Mouse (Mus musculus): ENCODE data around the gene Yap1. TPM values are rescaled to one million over a fixed set of nuclear protein-coding genes. Genes with fewer than 3 reads are reported as not detected.
"Not testable (repeated sequence)": the region's sequence is repeated elsewhere in the genome, so short reads cannot be mapped to it uniquely, and the experiment has no call there.

Gene Yap1
- polyA plus RNA-seq, 3 experiments from 2014 or later: not detected

- ATAC-seq: no peak
Measured at GRCm38 (mm10) chr9:7907351-7907985, 96.9 kb downstream of the Yap1 start.

GRCm38 (mm10) chr9:7906564-7906963 lies 97.8 kb downstream of the Yap1 start:
- ATAC-seq: no peak

- no peak for ATAC-seq
Measured at GRCm38 (mm10) chr9:7903825-7904224, 100.6 kb downstream of the Yap1 start.

GRCm38 (mm10) chr9:7903262-7903661 lies 101.1 kb downstream of the Yap1 start:
- ATAC-seq: no peak

GRCm38 (mm10) chr9:7902311-7902710 lies 102.1 kb downstream of the Yap1 start:
- no peak for ATAC-seq

- ATAC-seq: no peak
Measured at GRCm38 (mm10) chr9:7900965-7901364, 103.4 kb downstream of the Yap1 start.

- peak; percentile 98 for ATAC-seq
Measured at GRCm38 (mm10) chr9:7897502-7897901, 106.9 kb downstream of the Yap1 start.

- ATAC-seq: not testable (repeated sequence)
Measured at GRCm38 (mm10) chr9:7891796-7892195, 112.6 kb downstream of the Yap1 start.

GRCm38 (mm10) chr9:7891177-7891576 lies 113.2 kb downstream of the Yap1 start:
- no peak for ATAC-seq

- no peak for ATAC-seq
Measured at GRCm38 (mm10) chr9:7884346-7884745, 120.0 kb downstream of the Yap1 start.

- no peak for ATAC-seq
Measured at GRCm38 (mm10) chr9:7882304-7882865, 122.0 kb downstream of the Yap1 start.

Other genes with a start within 250 kb of the Yap1 start
- 100 to 1,000 TPM in 1 of 3 experiments, 10 to 100 TPM in 2; 64.0 to 129 (median 94.3) TPM for gene Tmem123, start 240.6 kb downstream of the Yap1 start, polyA plus RNA-seq (2017; shearing (Covaris generic))
- gene Birc2, start 167.5 kb downstream of the Yap1 start, polyA plus RNA-seq (2017; shearing (Covaris generic)): 100 to 1,000 TPM; 110 to 127 (median 119) TPM
- 100 to 1,000 TPM in 2 of 3 experiments, 10 to 100 TPM in 1; 87.6 to 134 (median 121) TPM for gene Birc3, start 131.4 kb downstream of the Yap1 start, polyA plus RNA-seq (2017; shearing (Covaris generic))
- gene Cfap300, start 38.2 kb upstream of the Yap1 start, polyA plus RNA-seq (2017; shearing (Covaris generic)): under 1 TPM in 2 of 3 experiments, not detected in 1; 0.30 to 0.61 TPM
- gene Cep126, start 129.7 kb upstream of the Yap1 start, polyA plus RNA-seq (2017; shearing (Covaris generic)): not detected